Mouse (Mus musculus) stomach, embryonic 15.5 days (tissue): ENCODE results near the gene Tipin. TPM values are rescaled to one million over a fixed set of nuclear protein-coding genes. Genes with fewer than 3 reads are reported as not detected.
"Not testable (repeated sequence)": the region's sequence is repeated elsewhere in the genome, so short reads cannot be mapped to it uniquely, and the experiment has no call there.

ENCODE experiments used
- ATAC-seq: fragments of 200-750 bp; cut with Nextera tagmentation; 2 replicates; pipeline ENCODE4 v1.8.0; 2017; ENCODE audit warnings: low read depth, moderate number of reproducible peaks, moderate TSS enrichment; ENCODE audit not compliant: insufficient read depth, low FRiP score
- H3K27ac ChIP-seq: fragments of 300-500 bp; sonication (generic); 2 replicates; pipeline ENCODE4 v1.5.1; 2015; ENCODE audit warnings: mild to moderate bottlenecking, inconsistent platforms
- H3K27me3 ChIP-seq: fragments of 300-500 bp; sonication (generic); replicated peaks from 2 replicates; pipeline ENCODE4 v1.6.1; 2015; ENCODE audit warnings: inconsistent platforms
- H3K36me3 ChIP-seq: fragments of 300-500 bp; sonication (generic); 2 replicates; pipeline ENCODE4 v1.6.1; 2015; ENCODE audit warnings: inconsistent platforms
- H3K4me1 ChIP-seq: fragments of 300-500 bp; sonication (generic); 2 replicates; pipeline ENCODE4 v1.6.1; 2015; ENCODE audit warnings: inconsistent platforms
- H3K4me2 ChIP-seq: fragments of 300-500 bp; sonication (generic); 2 replicates; pipeline ENCODE4 v1.6.1; 2015; ENCODE audit warnings: mild to moderate bottlenecking, inconsistent platforms
- H3K4me3 ChIP-seq: fragments of 300-500 bp; sonication (generic); replicated peaks from 2 replicates; pipeline ENCODE4 v1.5.1; 2015; ENCODE audit warnings: inconsistent platforms
- H3K9ac ChIP-seq: fragments of 300-500 bp; sonication (generic); 2 replicates; pipeline ENCODE4 v1.6.1; 2015; ENCODE audit warnings: inconsistent platforms
- H3K9me3 ChIP-seq: fragments of 300-500 bp; sonication (generic); 2 replicates; pipeline ENCODE4 v1.6.1; 2016; ENCODE audit warnings: inconsistent platforms
- WGBS: fragments of 180-500 bp; shearing (Covaris S2); methylation state at CpG from one replicate; pipeline ENCODE4 v1.1.7; 2015; 5-methylcytosine and 5-hydroxymethylcytosine counted together
- polyA plus RNA-seq: library from polyadenylated mRNA; unstranded; fragments of >200 nt; fragmentation: Nextera tagmentation; extraction: Ambion mirVana; gene quantifications from 2 replicates; pipeline ENCODE4 v1.2.1, GENCODE M21; 2015

Gene Tipin
- polyA plus RNA-seq, 1 experiment from 2014 or later = 182 TPM

GRCm38 (mm10) chr9:64252591-64253020, 28.8 kb upstream of the Tipin start:
- ATAC-seq = no peak
- H3K9me3 ChIP-seq = no peaks in the 10 kb centered on the region

GRCm38 (mm10) chr9:64253021-64253904, 28.1 kb upstream of the Tipin start, which contains the start of gene Map2k1:
TSS of gene Map2k1 (minus strand) at chr9:64253631.
- H3K36me3 ChIP-seq = no peaks in the 10 kb centered on the region

More at GRCm38 (mm10) chr9:64252591-64253020, 28.8 kb upstream of the Tipin start:
- Histone ChIP-seq H3K27ac (peak overlapping the region; percentile 97), H3K4me3 (peak overlapping the region; percentile 100), H3K4me2 (peak overlapping the region; percentile 76), H3K4me1 (0 out of 2 replicates have a peak, but pooled peaks cover 6% of the 10 kb centered on the region), H3K27me3 (no peaks in the 10 kb centered on the region), H3K9ac (peak overlapping the region; percentile 95), H3K36me3 (no peaks in the 10 kb centered on the region)
- 0% methylated on average over 16 of the region's 16 CpGs for WGBS

GRCm38 (mm10) chr9:64255422-64255821, 26.0 kb upstream of the Tipin start:
- Histone ChIP-seq H3K36me3 (no peaks in the 10 kb centered on the region), H3K4me1 (0 out of 2 replicates have a peak, but pooled peaks cover 6% of the 10 kb centered on the region), H3K9me3 (no peaks in the 10 kb centered on the region), H3K4me3 (no peak overlapping the region), H3K27me3 (no peaks in the 10 kb centered on the region), H3K4me2 (no peak overlapping the region), H3K27ac (no peak overlapping the region), H3K9ac (no peak overlapping the region)
- ATAC-seq = no peak
- WGBS = 68% methylated on average over 3 of the region's 3 CpGs

More at GRCm38 (mm10) chr9:64253021-64253904, 28.1 kb upstream of the Tipin start, which contains the start of gene Map2k1:
- Histone ChIP-seq H3K4me2 (peak within 1 kb of the TSS; percentile 76), H3K9ac (peak within 1 kb of the TSS; percentile 95), H3K27ac (peak within 1 kb of the TSS; percentile 97), H3K9me3 (no peaks in the 10 kb centered on the region), H3K4me3 (peak within 1 kb of the TSS; percentile 100), H3K27me3 (no peaks in the 10 kb centered on the region), H3K4me1 (0 out of 2 replicates have a peak, but pooled peaks cover 6% of the 10 kb centered on the region)
- WGBS = 0% methylated on average over 89 of the region's 89 CpGs
- ATAC-seq = peak; percentile 97

GRCm38 (mm10) chr9:64256204-64256603, 25.2 kb upstream of the Tipin start:
- 0 out of 2 replicates have a peak, but pooled peaks cover 6% of the 10 kb centered on the region for H3K4me1 ChIP-seq
- H3K9ac ChIP-seq = no peak overlapping the region
- H3K4me2 ChIP-seq = no peak overlapping the region
- ATAC-seq = no peak
- H3K4me3 ChIP-seq = no peak overlapping the region
- H3K27ac ChIP-seq = no peak overlapping the region
- H3K27me3 ChIP-seq = no peaks in the 10 kb centered on the region
- H3K36me3 ChIP-seq = no peaks in the 10 kb centered on the region
- WGBS = 94% methylated on average over 3 of the region's 3 CpGs
- H3K9me3 ChIP-seq = no peaks in the 10 kb centered on the region

GRCm38 (mm10) chr9:64259906-64260305, 21.5 kb upstream of the Tipin start:
- H3K4me3 ChIP-seq = no peak overlapping the region
- no peaks in the 10 kb centered on the region for H3K4me1 ChIP-seq
- WGBS = 83% methylated on average over 5 of the region's 5 CpGs
- no peak for ATAC-seq
- no peak overlapping the region for H3K27ac ChIP-seq
- no peak overlapping the region for H3K4me2 ChIP-seq
- H3K36me3 ChIP-seq = no peaks in the 10 kb centered on the region
- no peaks in the 10 kb centered on the region for H3K9me3 ChIP-seq
- no peak overlapping the region for H3K9ac ChIP-seq
- no peaks in the 10 kb centered on the region for H3K27me3 ChIP-seq

GRCm38 (mm10) chr9:64261023-64261422, 20.4 kb upstream of the Tipin start:
- H3K27ac ChIP-seq = no peak overlapping the region
- no peaks in the 10 kb centered on the region for H3K27me3 ChIP-seq
- ATAC-seq = no peak
- no peak overlapping the region for H3K9ac ChIP-seq
- no peak overlapping the region for H3K4me3 ChIP-seq
- no peak overlapping the region for H3K4me2 ChIP-seq
- H3K4me1 ChIP-seq = no peaks in the 10 kb centered on the region
- no peaks in the 10 kb centered on the region for H3K9me3 ChIP-seq
- WGBS = 77% methylated on average over 4 of the region's 4 CpGs
- H3K36me3 ChIP-seq = no peaks in the 10 kb centered on the region

- no peak for ATAC-seq
- WGBS = 24% methylated on average over 1 of the region's 1 CpGs
- H3K9me3 ChIP-seq = no peaks in the 10 kb centered on the region
- no peaks in the 10 kb centered on the region for H3K36me3 ChIP-seq
- no peaks in the 10 kb centered on the region for H3K27me3 ChIP-seq
- no peak overlapping the region for H3K4me3 ChIP-seq
- H3K9ac ChIP-seq = no peak overlapping the region
- H3K27ac ChIP-seq = no peak overlapping the region
- no peaks in the 10 kb centered on the region for H3K4me1 ChIP-seq
- no peak overlapping the region for H3K4me2 ChIP-seq
These were observed 16.6 kb upstream of the Tipin start for GRCm38 (mm10) chr9:64264813-64265212.

GRCm38 (mm10) chr9:64267231-64267630, 14.2 kb upstream of the Tipin start:
- H3K9ac ChIP-seq = no peak overlapping the region
- no peaks in the 10 kb centered on the region for H3K27me3 ChIP-seq
- no peaks in the 10 kb centered on the region for H3K36me3 ChIP-seq
- no peak overlapping the region for H3K27ac ChIP-seq
- no peaks in the 10 kb centered on the region for H3K9me3 ChIP-seq
- 81% methylated on average over 1 of the region's 1 CpGs for WGBS
- no peak for ATAC-seq
- no peaks in the 10 kb centered on the region for H3K4me1 ChIP-seq
- no peak overlapping the region for H3K4me3 ChIP-seq
- no peak overlapping the region for H3K4me2 ChIP-seq

- 79% methylated on average over 10 of the region's 10 CpGs for WGBS
- H3K27me3 ChIP-seq = no peaks in the 10 kb centered on the region
These were observed 13.2 kb upstream of the Tipin start for GRCm38 (mm10) chr9:64268196-64268595.

GRCm38 (mm10) chr9:64268836-64269235, 12.5 kb upstream of the Tipin start:
- H3K4me2 ChIP-seq, H3K36me3 ChIP-seq, ATAC-seq, H3K27ac ChIP-seq, H3K9me3 ChIP-seq, H3K27me3 ChIP-seq, H3K9ac ChIP-seq, H3K4me3 ChIP-seq, H3K4me1 ChIP-seq: not testable (repeated sequence)
- WGBS = 93% methylated on average over 8 of the region's 8 CpGs

More at GRCm38 (mm10) chr9:64268196-64268595, 13.2 kb upstream of the Tipin start:
- H3K27ac ChIP-seq = no peak overlapping the region
- H3K36me3 ChIP-seq = no peaks in the 10 kb centered on the region
- H3K4me2 ChIP-seq = no peak overlapping the region
- ATAC-seq = no peak
- H3K9me3 ChIP-seq = no peaks in the 10 kb centered on the region
- H3K4me1 ChIP-seq = no peaks in the 10 kb centered on the region
- H3K4me3 ChIP-seq = no peak overlapping the region
- H3K9ac ChIP-seq = no peak overlapping the region

- Histone ChIP-seq H3K4me2 (no peak overlapping the region), H3K27ac (no peak overlapping the region), H3K27me3 (no peaks in the 10 kb centered on the region), H3K9ac (no peak overlapping the region), H3K4me1 (no peaks in the 10 kb centered on the region), H3K4me3 (no peak overlapping the region), H3K36me3 (no peaks in the 10 kb centered on the region), H3K9me3 (no peaks in the 10 kb centered on the region)
- ATAC-seq = no peak
- 64% methylated on average over 3 of the region's 3 CpGs for WGBS
These were observed 10.1 kb upstream of the Tipin start for GRCm38 (mm10) chr9:64271249-64271648.

- H3K27ac ChIP-seq = no peak overlapping the region
- no peak overlapping the region for H3K9ac ChIP-seq
- 37% methylated on average over 7 of the region's 7 CpGs for WGBS
- no peaks in the 10 kb centered on the region for H3K9me3 ChIP-seq
- H3K4me2 ChIP-seq = no peak overlapping the region
- ATAC-seq = no peak
- H3K4me1 ChIP-seq = no peaks in the 10 kb centered on the region
- no peaks in the 10 kb centered on the region for H3K27me3 ChIP-seq
- H3K36me3 ChIP-seq = no peaks in the 10 kb centered on the region
- no peak overlapping the region for H3K4me3 ChIP-seq
These were observed 8.8 kb upstream of the Tipin start for GRCm38 (mm10) chr9:64272611-64273010.
